Mouse (Mus musculus): ENCODE measurements around the gene Gm11232. TPM values are rescaled to one million over a fixed set of nuclear protein-coding genes. Genes with fewer than 3 reads are reported as not detected.

Gm11232 gene
- polyA plus RNA-seq, 1 experiment from 2014 or later = 0.13 TPM

- H3K4me3 ChIP-seq = no peak overlapping the region
- no peak for ATAC-seq (ENCODE audit: insufficient number of reproducible peaks, low FRiP score)
- H3K27me3 ChIP-seq (replicated peaks) = no peaks in the 10 kb centered on the region
- H3K27ac ChIP-seq (ENCODE audit: poor library complexity, severe bottlenecking) = no peak overlapping the region
- no peaks in the 10 kb centered on the region for H3K36me3 ChIP-seq
- no peaks in the 10 kb centered on the region for H3K9me3 ChIP-seq (replicated peaks)
- no peak overlapping the region for H3K9ac ChIP-seq
- 52% methylated on average over 2 of the region's 2 CpGs for WGBS
- H3K4me2 ChIP-seq = no peak overlapping the region
- no peaks in the 10 kb centered on the region for H3K4me1 ChIP-seq (replicated peaks)
Observed at GRCm38 (mm10) chr4:71725889-71726288, 31.9 kb downstream of the Gm11232 start.

All from heart, embryonic 12.5 days (tissue).